Mouse (Mus musculus) G1E (cell line): ENCODE results near the gene Scrn1.

Experiments
- CTCF ChIP-seq: IDR thresholded peaks from 2 replicates; pipeline ENCODE4 v1.5.1; 2012; ENCODE audit warnings: low read depth, low read length, inconsistent platforms, mixed read lengths
- GATA1 ChIP-seq: IDR thresholded peaks from 2 replicates; pipeline ENCODE4 v1.6.1; 2012; ENCODE audit warnings: borderline replicate concordance, low read length, inconsistent platforms, mixed read lengths
- POLR2AphosphoS5 ChIP-seq: IDR thresholded peaks from 2 replicates; pipeline ENCODE4 v1.6.1; 2012; ENCODE audit warnings: low read depth, low read length, inconsistent platforms; ENCODE audit not compliant: insufficient replicate concordance
- TAL1 ChIP-seq: conservative IDR thresholded peaks from 2 replicates; pipeline ENCODE4 v1.6.1; 2012; ENCODE audit warnings: low read depth, low read length, inconsistent platforms, mixed read lengths

GRCm38 (mm10) chr6:54472846-54473715, 93.2 kb downstream of the Scrn1 start:
- TF ChIP-seq GATA1 (no peak), CTCF (no peak), TAL1 (no peak), POLR2AphosphoS5 (no peak)
